Mouse (Mus musculus): ENCODE data around the gene Larp1.

Gene Larp1

GRCm38 (mm10) chr11:58003126-58003525 is 5.7 kb upstream of the Larp1 start:
- no peak for DNase-seq (ENCODE audit: low spot score in 2 of 2)

- no peak for DNase-seq (ENCODE audit: low spot score in 2 of 2)
Measured at GRCm38 (mm10) chr11:58003734-58004133, 5.1 kb upstream of the Larp1 start.

- no peak for DNase-seq (ENCODE audit: low spot score in 2 of 2)
Measured at GRCm38 (mm10) chr11:58005110-58005509, 3.8 kb upstream of the Larp1 start.

- DNase-seq (ENCODE audit: low spot score in 2 of 2) = no peak
Measured at GRCm38 (mm10) chr11:58008013-58008412, 851 bp upstream of the Larp1 start.

GRCm38 (mm10) chr11:58008437-58009050 is 320 bp upstream of the Larp1 start:
- peak; percentile 59 to 62 for DNase-seq (ENCODE audit: low spot score in 2 of 2)

- DNase-seq (ENCODE audit: low spot score in 2 of 2) = peak; percentile 32 to 35
Measured at GRCm38 (mm10) chr11:58009516-58010141, 765 bp downstream of the Larp1 start.

GRCm38 (mm10) chr11:58010226-58010781 is 1.4 kb downstream of the Larp1 start:
- no peak for DNase-seq (ENCODE audit: low spot score in 2 of 2)

GRCm38 (mm10) chr11:58010930-58011329 is 2.1 kb downstream of the Larp1 start:
- DNase-seq (ENCODE audit: low spot score in 2 of 2) = no peak

- no peak for DNase-seq (ENCODE audit: low spot score in 2 of 2)
Measured at GRCm38 (mm10) chr11:58011813-58012212, 2.9 kb downstream of the Larp1 start.

- no peak for DNase-seq (ENCODE audit: low spot score in 2 of 2)
Measured at GRCm38 (mm10) chr11:58012674-58013073, 3.8 kb downstream of the Larp1 start.

- DNase-seq (ENCODE audit: low spot score in 2 of 2) = no peak
Measured at GRCm38 (mm10) chr11:58013100-58013499, 4.2 kb downstream of the Larp1 start.

- no peak for DNase-seq (ENCODE audit: low spot score in 2 of 2)
Measured at GRCm38 (mm10) chr11:58014604-58015003, 5.7 kb downstream of the Larp1 start.

- no peak for DNase-seq (ENCODE audit: low spot score in 2 of 2)
Measured at GRCm38 (mm10) chr11:58015339-58015738, 6.5 kb downstream of the Larp1 start.

- no peak for DNase-seq (ENCODE audit: low spot score in 2 of 2)
Measured at GRCm38 (mm10) chr11:58016371-58016770, 7.5 kb downstream of the Larp1 start.

- no peak for DNase-seq (ENCODE audit: low spot score in 2 of 2)
Measured at GRCm38 (mm10) chr11:58017422-58017821, 8.6 kb downstream of the Larp1 start.

GRCm38 (mm10) chr11:58018287-58018686 is 9.4 kb downstream of the Larp1 start:
- DNase-seq (ENCODE audit: low spot score in 2 of 2) = no peak

GRCm38 (mm10) chr11:58018701-58019100 is 9.8 kb downstream of the Larp1 start:
- no peak for DNase-seq (ENCODE audit: low spot score in 2 of 2)

GRCm38 (mm10) chr11:58021095-58021494 is 12.2 kb downstream of the Larp1 start:
- no peak for DNase-seq (ENCODE audit: low spot score in 2 of 2)

- DNase-seq (ENCODE audit: low spot score in 2 of 2) = no peak
Measured at GRCm38 (mm10) chr11:58021618-58022017, 12.8 kb downstream of the Larp1 start.

GRCm38 (mm10) chr11:58024271-58024670 is 15.4 kb downstream of the Larp1 start:
- no peak for DNase-seq (ENCODE audit: low spot score in 2 of 2)

- no peak for DNase-seq (ENCODE audit: low spot score in 2 of 2)
Measured at GRCm38 (mm10) chr11:58024671-58025070, 15.8 kb downstream of the Larp1 start.

- DNase-seq (ENCODE audit: low spot score in 2 of 2) = no peak
Measured at GRCm38 (mm10) chr11:58025881-58026280, 17.0 kb downstream of the Larp1 start.

GRCm38 (mm10) chr11:58026337-58026736 is 17.5 kb downstream of the Larp1 start:
- DNase-seq (ENCODE audit: low spot score in 2 of 2) = no peak

All from frontal cortex, postnatal 25 days (tissue).